ENCODE assay signal across 9 mouse cellular contexts in the genomic region with DNA sequence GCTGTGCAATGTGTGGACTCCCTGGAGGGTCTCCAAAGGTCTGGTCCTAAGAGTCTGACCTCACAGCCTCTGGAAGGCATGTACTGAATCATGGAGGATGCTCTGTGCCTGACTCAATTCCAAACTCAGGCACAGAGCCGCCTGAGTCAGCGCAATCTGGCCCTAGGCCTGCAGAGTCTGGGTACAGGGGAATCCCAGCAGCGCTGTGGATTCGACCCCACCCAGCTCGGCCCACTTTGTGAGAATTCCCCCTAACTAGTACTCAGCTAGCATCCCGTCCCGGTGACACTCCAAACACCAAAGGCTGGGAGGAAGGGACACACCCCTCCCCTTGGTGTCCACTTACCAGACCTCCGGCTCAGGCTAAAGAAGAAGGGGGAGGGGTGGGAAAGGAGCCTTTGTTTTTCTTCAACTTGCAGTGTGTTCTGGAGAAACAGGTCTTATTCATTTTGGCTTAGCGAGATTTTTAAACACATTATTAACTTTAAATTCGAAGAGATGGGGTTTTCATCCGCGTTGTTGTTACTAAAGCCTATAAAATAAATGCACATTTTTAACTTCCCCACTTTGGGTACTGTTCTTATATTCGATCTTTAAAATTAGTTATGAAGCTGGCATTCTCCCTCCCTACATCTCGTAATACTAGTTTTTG. TPM values are rescaled to one million over a fixed set of nuclear protein-coding genes. Genes with fewer than 3 reads are reported as not detected.
DNase-seq lines count a peak whose midpoint lies in the region; ATAC-seq and TF ChIP-seq lines count a peak whose summit lies in the region.
"Had no signal": no experiment of that assay in that cellular context is flagged by ENCODE, and none has a peak within 500 bp of the region (broad histone marks: within the 10 kb centered on the region; RNA-seq: fewer than 3 reads in every experiment).

No protein-coding gene starts in this region.

- WGBS in lung, postnatal 0 days = 15% methylated on average over 14 of the region's 14 CpGs
- 3% methylated on average over 14 of the region's 14 CpGs for WGBS in forebrain, embryonic 12.5 days
- 3% methylated on average over 14 of the region's 14 CpGs for WGBS in neural tube, embryonic 11.5 days

- no peak overlapping the region for H3K9ac ChIP-seq in lung, postnatal 0 days (replicated peaks; ENCODE audit: low read depth)
- H3K9ac ChIP-seq in forebrain, embryonic 12.5 days = no peak overlapping the region
- peak overlapping the region; percentile 10; the same call in 1 of the 2 replicates for H3K9ac ChIP-seq in neural tube, embryonic 11.5 days (ENCODE audit: low read length)

- DNase-seq in lung, postnatal 0 days (ENCODE audit: low spot score) = peak; percentile 40
- DNase-seq in lung, postnatal 25 days (ENCODE audit: low spot score) = no peak
- peak; percentile 22 for DNase-seq in heart, postnatal 4 days
- DNase-seq in neural tube, embryonic 11.5 days (ENCODE audit: low spot score) = peak; percentile 35
- no peak for DNase-seq in cerebellum, adult 9-11 months
- no peak for DNase-seq in thymus, postnatal 4 days
- DNase-seq in frontal cortex, postnatal 14 days (ENCODE audit: low spot score in 2 of 2) = no peak

- H3K4me3 ChIP-seq in lung, postnatal 0 days (ENCODE audit: low read depth, low read length) = no peak overlapping the region
- H3K4me3 ChIP-seq in forebrain, embryonic 12.5 days (replicated peaks) = no peak overlapping the region
- no peak overlapping the region for H3K4me3 ChIP-seq in neural tube, embryonic 11.5 days (ENCODE audit: low read depth, low read length)
- H3K4me3 ChIP-seq: megakaryocyte, embryonic 14.5 days had no signal

- peak; percentile 64 for ATAC-seq in lung, postnatal 0 days
- ATAC-seq in forebrain, embryonic 12.5 days (ENCODE audit: low FRiP score) = peak; percentile 60
- 0 out of 2 replicates have a peak, but pooled peaks have one; percentile 43 for ATAC-seq in neural tube, embryonic 11.5 days (ENCODE audit: insufficient read depth, low FRiP score, low TSS enrichment)

- no peak overlapping the region for H3K4me2 ChIP-seq in lung, postnatal 0 days (replicated peaks; ENCODE audit: low read depth, low read length)
- peak overlapping the region; percentile 38 for H3K4me2 ChIP-seq in forebrain, embryonic 12.5 days
- H3K4me2 ChIP-seq in neural tube, embryonic 11.5 days (ENCODE audit: low read depth) = peak overlapping the region; percentile 16; the same call in 1 of the 2 replicates

- no peaks in the 10 kb centered on the region for H3K4me1 ChIP-seq in lung, postnatal 0 days (ENCODE audit: insufficient read depth, low read depth, low read length)
- peaks cover 12% of the 10 kb centered on the region for H3K4me1 ChIP-seq in forebrain, embryonic 12.5 days
- H3K4me1 ChIP-seq in neural tube, embryonic 11.5 days (ENCODE audit: control insufficient read depth, insufficient read depth, low read length) = no peaks in the 10 kb centered on the region

- no peaks in the 10 kb centered on the region for H3K27me3 ChIP-seq in lung, postnatal 0 days (replicated peaks; ENCODE audit: insufficient read depth, low read length)
- H3K27me3 ChIP-seq in forebrain, embryonic 12.5 days = peaks cover 6% of the 10 kb centered on the region; the same call in 1 of the 2 replicates
- no peaks in the 10 kb centered on the region for H3K27me3 ChIP-seq in neural tube, embryonic 11.5 days (ENCODE audit: control insufficient read depth, insufficient read depth, low read length)
- H3K27me3 ChIP-seq: megakaryocyte, embryonic 14.5 days had no signal

- H3K36me3 ChIP-seq in lung, postnatal 0 days (ENCODE audit: insufficient read depth, low read length) = no peaks in the 10 kb centered on the region
- H3K36me3 ChIP-seq in forebrain, embryonic 12.5 days (replicated peaks) = no peaks in the 10 kb centered on the region
- H3K36me3 ChIP-seq in neural tube, embryonic 11.5 days (ENCODE audit: control insufficient read depth, insufficient read depth, low read length) = no peaks in the 10 kb centered on the region

- no peak overlapping the region for H3K27ac ChIP-seq in lung, postnatal 0 days (ENCODE audit: low read length)
- no peak overlapping the region for H3K27ac ChIP-seq in forebrain, embryonic 12.5 days
- no peak overlapping the region for H3K27ac ChIP-seq in neural tube, embryonic 11.5 days (ENCODE audit: low read depth, low read length)

- no peaks in the 10 kb centered on the region for H3K9me3 ChIP-seq in lung, postnatal 0 days (ENCODE audit: low read length)
- H3K9me3 ChIP-seq in forebrain, embryonic 12.5 days = no peaks in the 10 kb centered on the region
- no peaks in the 10 kb centered on the region for H3K9me3 ChIP-seq in neural tube, embryonic 11.5 days (ENCODE audit: control insufficient read depth, low read length)
- H3K9me3 ChIP-seq: megakaryocyte, embryonic 14.5 days had no signal

- TF ChIP-seq EP300 in lung, postnatal 0 days (IDR thresholded peaks at IDR 0.05) = 0 out of 2 replicates have a peak, but pooled peaks have one; percentile 20

- no peak for TF ChIP-seq CTCF in lung, postnatal 0 days (IDR thresholded peaks at IDR 0.05)

RNA-seq across cellular contexts. Expression of a gene that starts 9.6 kb away (rescaled TPM):
- 88.4 and 107 TPM in 2 replicates for polyA plus RNA-seq in lung, postnatal 0 days (2015; fragmentation: Nextera tagmentation; extraction: Ambion mirVana)
- polyA plus RNA-seq in forebrain, embryonic 12.5 days (2016; fragmentation: Nextera tagmentation; extraction: Ambion mirVana) = 30.2 and 34.3 TPM in 2 replicates
- total RNA-seq in heart, postnatal 4 days (2021) = 100 to 1,000 TPM in 1 of 2 experiments, 10 to 100 TPM in 1; 95.0 to 104 TPM
- polyA plus RNA-seq in neural tube, embryonic 11.5 days (2014; fragmentation: Nextera tagmentation; extraction: Ambion mirVana) = 46.4 and 47.4 TPM in 2 replicates

Comparison
In these comparisons a context has a peak if more than half of its experiments do, and no peak if none do; other contexts are left out.
1. DNase-seq: peak in lung, postnatal 0 days (single experiment), heart, postnatal 4 days (single experiment) and neural tube, embryonic 11.5 days (single experiment); none in lung, postnatal 25 days (single experiment), cerebellum, adult 9-11 months (single experiment), thymus, postnatal 4 days (single experiment) and frontal cortex, postnatal 14 days (0 of 2).
2. Peak in every context shown above with its lines, with median percentiles within 50 percentile points of each other: ATAC-seq.